Mouse (Mus musculus) cerebellum, adult 9-11 months (tissue): ENCODE data around the gene Trim66.

Experiments
- DNase-seq: peaks from one replicate; pipeline ENCODE4 v3.0.0; 2022

Trim66 gene

GRCm38 (mm10) chr7:109519936-109520335, 12.0 kb upstream of the Trim66 start:
- DNase-seq = no peak

- DNase-seq = peak; percentile 99
Measured at GRCm38 (mm10) chr7:109518838-109519696, 11.1 kb upstream of the Trim66 start, which contains the start of gene Rpl27a. Gene Rpl27a (plus strand): TSS chr7:109519147.

GRCm38 (mm10) chr7:109518036-109518681, 10.2 kb upstream of the Trim66 start:
- no peak for DNase-seq

- no peak for DNase-seq
Measured at GRCm38 (mm10) chr7:109516500-109516899, 8.6 kb upstream of the Trim66 start.

- DNase-seq = no peak
Measured at GRCm38 (mm10) chr7:109511838-109512237, 3.9 kb upstream of the Trim66 start.

GRCm38 (mm10) chr7:109510799-109511198, 2.9 kb upstream of the Trim66 start:
- no peak for DNase-seq

- no peak for DNase-seq
Measured at GRCm38 (mm10) chr7:109507572-109507971, 362 bp downstream of the Trim66 start.

- DNase-seq = no peak
Measured at GRCm38 (mm10) chr7:109507119-109507518, 815 bp downstream of the Trim66 start.

- no peak for DNase-seq
Measured at GRCm38 (mm10) chr7:109497507-109497906, 10.4 kb downstream of the Trim66 start.

- DNase-seq = peak; percentile 79
Measured at GRCm38 (mm10) chr7:109493319-109494316, 14.3 kb downstream of the Trim66 start.

GRCm38 (mm10) chr7:109492616-109493318, 15.2 kb downstream of the Trim66 start:
- peak; percentile 37 for DNase-seq

- DNase-seq = no peak
Measured at GRCm38 (mm10) chr7:109484221-109484620, 23.7 kb downstream of the Trim66 start.

- DNase-seq = no peak
Measured at GRCm38 (mm10) chr7:109480765-109481197, 27.2 kb downstream of the Trim66 start.

- no peak for DNase-seq
Measured at GRCm38 (mm10) chr7:109477926-109478325, 30.0 kb downstream of the Trim66 start.

GRCm38 (mm10) chr7:109470700-109471099, 37.2 kb downstream of the Trim66 start:
- DNase-seq = no peak

- peak; percentile 27 for DNase-seq
Measured at GRCm38 (mm10) chr7:109468262-109468701, 39.7 kb downstream of the Trim66 start.

GRCm38 (mm10) chr7:109467591-109467990, 40.3 kb downstream of the Trim66 start:
- peak; percentile 18 for DNase-seq

- no peak for DNase-seq
Measured at GRCm38 (mm10) chr7:109460698-109461097, 47.2 kb downstream of the Trim66 start.

- no peak for DNase-seq
Measured at GRCm38 (mm10) chr7:109456563-109456962, 51.4 kb downstream of the Trim66 start.

- no peak for DNase-seq
Measured at GRCm38 (mm10) chr7:109455748-109456147, 52.2 kb downstream of the Trim66 start.

- no peak for DNase-seq
Measured at GRCm38 (mm10) chr7:109454856-109455255, 53.1 kb downstream of the Trim66 start.

GRCm38 (mm10) chr7:109448060-109448459, 59.9 kb downstream of the Trim66 start:
- DNase-seq = no peak
